Mouse (Mus musculus): ENCODE results near the gene Gm12216.
"Not testable (repeated sequence)": the region's sequence is repeated elsewhere in the genome, so short reads cannot be mapped to it uniquely, and the experiment has no call there.

Gm12216 gene

DNA sequence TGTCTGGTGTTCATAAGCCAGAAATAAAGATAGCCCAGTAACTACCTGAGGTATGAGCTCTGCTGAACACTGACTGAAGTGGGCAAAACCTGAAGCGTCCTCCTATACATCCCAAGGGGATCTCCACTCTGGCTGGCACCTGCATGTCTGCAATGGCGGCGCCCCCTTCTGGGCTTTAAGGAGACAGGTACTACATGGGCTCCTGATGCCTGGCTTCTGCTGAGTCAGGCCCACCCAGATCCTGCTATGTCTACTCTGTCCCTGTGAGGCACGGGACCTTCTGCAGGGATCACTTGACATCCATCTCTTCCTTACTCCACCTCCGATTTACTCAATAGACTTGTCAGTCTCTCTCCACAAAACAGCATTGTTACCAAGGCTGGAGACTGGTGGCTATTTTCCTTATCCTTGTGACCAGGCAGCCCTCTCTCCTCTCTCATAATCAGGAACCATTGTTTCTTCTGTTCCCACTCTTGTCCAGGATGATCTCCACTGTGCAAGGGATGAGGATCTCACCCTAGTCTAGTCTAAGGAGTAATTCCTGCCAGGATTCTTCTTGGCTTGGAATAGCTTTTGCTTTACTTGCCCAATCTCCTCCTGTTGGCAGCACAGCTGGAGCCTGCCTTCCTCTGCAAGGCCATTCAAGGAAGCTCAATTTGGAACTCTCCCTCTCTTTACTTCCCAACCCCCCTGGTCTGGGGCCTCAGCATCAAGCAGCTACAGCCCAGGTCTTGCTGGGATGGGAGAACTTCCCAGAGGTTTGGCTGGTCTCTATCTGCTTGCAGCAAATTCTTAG, 15.1 kb upstream of the Gm12216 start:
- DNase-seq: peak; percentile 9

GRCm38 (mm10) chr11:53871786-53872507, 12.9 kb upstream of the Gm12216 start:
- DNase-seq: no peak

DNA sequence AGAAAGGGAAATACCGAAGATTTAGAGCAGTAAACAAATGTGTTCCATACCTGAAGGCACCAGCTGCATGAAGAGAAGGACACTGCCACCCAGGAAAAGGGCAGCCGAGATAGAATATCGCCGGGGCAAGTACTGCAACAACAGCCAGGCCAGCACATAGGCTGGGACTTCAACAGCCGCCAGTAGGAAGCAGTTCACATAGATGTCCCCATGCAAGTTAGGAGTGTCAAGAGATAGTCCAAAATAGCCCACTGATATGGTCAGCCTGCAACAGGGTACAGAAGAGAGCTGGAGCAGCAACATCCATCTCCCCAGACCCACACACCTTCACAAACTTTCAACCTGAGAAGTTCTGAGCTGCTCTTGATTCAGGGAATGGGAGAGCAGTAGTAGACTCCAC, 10.1 kb upstream of the Gm12216 start:
- no peak for DNase-seq

GRCm38 (mm10) chr11:53868323-53868722, 9.3 kb upstream of the Gm12216 start:
- DNase-seq: not testable (repeated sequence)

- not testable (repeated sequence) for DNase-seq
These were observed 5.8 kb upstream of the Gm12216 start for GRCm38 (mm10) chr11:53864724-53865310.

GRCm38 (mm10) chr11:53860944-53861343, 1.9 kb upstream of the Gm12216 start:
- not testable (repeated sequence) for DNase-seq

DNA sequence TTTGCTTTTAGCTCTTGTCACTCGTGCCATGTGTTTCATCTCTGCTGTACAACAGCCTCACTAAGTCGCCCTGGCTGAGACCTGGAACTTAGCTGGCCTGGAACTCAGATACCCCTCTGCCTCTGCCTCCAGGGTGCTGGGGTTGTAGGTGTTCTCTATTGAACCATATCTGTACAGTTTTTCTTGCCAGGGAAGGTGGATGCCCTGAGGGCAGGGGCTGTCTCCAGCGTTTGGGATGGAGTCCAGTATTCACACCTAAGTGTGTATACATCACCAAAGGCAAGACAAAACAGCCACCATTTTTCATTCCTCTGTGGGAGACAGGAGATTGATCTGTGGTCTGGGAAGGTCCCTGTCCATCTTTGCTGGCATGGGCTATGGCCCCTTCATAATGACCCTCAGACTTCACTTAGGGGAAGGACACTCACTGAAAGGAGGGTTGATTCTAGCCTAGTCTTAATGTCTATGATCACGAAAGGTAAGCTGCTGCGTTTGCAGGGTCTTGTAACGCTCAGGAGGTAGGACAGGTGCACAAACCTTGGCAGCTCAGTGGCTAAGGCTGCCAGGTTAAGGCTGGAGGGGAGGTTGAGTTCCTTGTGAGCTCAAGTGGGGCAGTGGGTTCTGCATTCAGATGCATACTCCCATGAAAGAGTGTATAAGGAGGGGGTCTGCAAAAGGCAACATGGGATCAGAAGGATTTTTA, 847 bp downstream of the Gm12216 start:
- DNase-seq: no peak

DNA sequence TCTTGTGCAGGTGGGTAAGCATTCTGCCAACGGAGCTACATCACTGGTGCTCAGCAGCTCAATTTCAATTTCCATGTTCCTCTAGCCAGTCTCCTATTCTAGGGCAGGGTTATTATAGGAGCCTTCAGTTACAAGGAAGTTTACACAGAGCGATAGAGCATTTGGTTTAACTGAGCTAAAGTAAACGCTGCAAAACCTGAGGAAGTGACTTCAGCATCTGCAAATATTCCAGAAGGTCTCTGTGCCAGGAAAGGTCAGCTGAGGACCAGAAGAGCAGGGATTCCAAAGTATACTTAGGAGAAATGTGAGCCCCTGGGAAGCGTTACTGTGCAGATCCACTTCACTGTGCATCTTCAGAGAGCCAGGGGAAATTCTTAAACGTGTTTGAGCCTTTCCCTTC, 5.4 kb downstream of the Gm12216 start:
- no peak for DNase-seq

DNA sequence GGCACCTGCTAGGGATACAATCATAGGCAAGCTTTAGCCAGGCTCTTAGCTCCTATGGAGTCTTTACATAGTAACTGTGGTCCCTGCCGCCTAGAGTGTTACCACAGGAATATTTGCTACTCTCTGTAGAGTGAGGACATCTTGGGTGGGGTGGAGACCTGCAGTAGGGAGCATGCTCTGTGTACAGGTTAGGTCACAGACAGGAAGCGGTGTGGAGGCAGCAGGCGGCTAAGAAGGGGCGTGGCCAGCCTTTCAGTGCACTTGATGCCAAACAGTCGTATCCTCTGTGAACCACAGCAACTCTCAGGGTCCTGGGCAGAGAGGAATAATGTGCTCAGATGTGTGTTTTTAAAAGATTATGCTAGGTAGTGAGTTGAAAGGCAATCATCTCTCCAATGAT, 7.3 kb downstream of the Gm12216 start:
- DNase-seq: peak; percentile 27

GRCm38 (mm10) chr11:53849588-53850320, 9.3 kb downstream of the Gm12216 start:
- peak; percentile 73 for DNase-seq

- DNase-seq: no peak
These were observed 13.4 kb downstream of the Gm12216 start for GRCm38 (mm10) chr11:53845680-53846079.

GRCm38 (mm10) chr11:53843106-53843505, 15.9 kb downstream of the Gm12216 start:
- no peak for DNase-seq

- no peak for DNase-seq
These were observed 16.9 kb downstream of the Gm12216 start for GRCm38 (mm10) chr11:53842161-53842581.

DNA sequence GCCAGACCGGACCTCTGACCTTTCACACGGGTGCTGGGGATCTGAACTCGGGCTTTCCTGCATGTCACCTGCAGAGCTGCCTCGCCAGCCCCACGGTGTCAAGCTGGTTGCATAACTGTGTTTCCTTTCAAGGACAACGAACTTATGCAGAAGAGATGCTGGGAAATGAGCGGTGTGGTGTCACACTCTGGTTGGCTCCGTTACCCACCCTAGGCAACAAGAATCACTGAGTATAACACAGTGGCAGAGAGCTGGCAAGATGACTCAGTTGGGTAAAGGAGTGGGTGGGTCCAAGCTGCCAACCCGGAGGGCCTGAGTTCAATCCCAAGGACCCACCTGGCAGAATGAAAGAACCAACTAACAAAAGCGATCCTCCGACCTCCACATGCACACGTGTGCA, 17.5 kb downstream of the Gm12216 start:
- DNase-seq: no peak

GRCm38 (mm10) chr11:53839663-53840642, 19.1 kb downstream of the Gm12216 start:
- no peak for DNase-seq

- no peak for DNase-seq
These were observed 19.9 kb downstream of the Gm12216 start for GRCm38 (mm10) chr11:53839147-53839546.

GRCm38 (mm10) chr11:53837731-53838130, 21.3 kb downstream of the Gm12216 start:
- DNase-seq: no peak

- no peak for DNase-seq
These were observed 23.6 kb downstream of the Gm12216 start for GRCm38 (mm10) chr11:53835379-53836010.

DNA sequence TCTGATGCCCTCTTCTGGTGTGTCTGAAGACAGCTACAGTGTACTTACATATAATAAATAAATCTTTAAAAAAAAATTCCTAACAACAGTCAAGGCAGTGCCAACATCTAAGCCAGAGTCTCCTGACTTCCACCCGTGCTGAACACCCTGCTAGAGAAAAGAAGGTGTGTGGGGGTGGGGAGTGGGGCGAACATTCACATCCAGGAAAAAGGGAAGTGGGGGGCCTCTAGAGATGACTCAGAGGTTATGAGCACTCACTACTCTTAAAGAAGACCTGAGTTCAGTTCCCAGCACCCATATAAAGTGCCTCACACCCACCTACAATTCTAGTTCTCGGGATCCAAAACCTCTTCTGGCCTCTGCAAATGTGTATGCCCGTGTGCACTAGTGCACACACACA, 33.6 kb downstream of the Gm12216 start:
- no peak for DNase-seq

DNA sequence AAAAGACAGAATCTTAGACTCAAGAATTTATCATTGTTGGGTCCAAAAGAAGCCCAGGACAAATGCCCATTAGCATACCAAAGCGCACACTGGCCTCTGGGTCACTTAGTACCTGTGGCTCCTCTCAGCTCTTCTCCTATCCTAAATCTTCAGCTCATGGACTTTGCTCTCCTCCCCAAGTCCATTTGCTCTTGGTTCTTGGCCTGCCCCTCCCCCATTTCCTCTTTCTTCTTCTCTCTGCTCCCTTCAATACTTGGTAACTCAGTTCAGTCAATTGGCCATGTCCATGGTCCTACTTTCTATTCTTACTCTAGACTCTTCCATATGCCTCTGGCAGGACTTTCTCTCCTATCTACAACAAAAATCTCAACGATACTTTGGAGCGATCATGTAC, 37.1 kb downstream of the Gm12216 start:
- DNase-seq: no peak
